Mouse (Mus musculus): ENCODE results near the gene Teddm1a. TPM values are rescaled to one million over a fixed set of nuclear protein-coding genes. Genes with fewer than 3 reads are reported as not detected.

Teddm1a gene
- polyA plus RNA-seq, 1 experiment from 2014 or later: not detected

GRCm38 (mm10) chr1:153930431-153930830, 38.9 kb downstream of the Teddm1a start:
- no peaks in the 10 kb centered on the region for H3K27me3 ChIP-seq (ENCODE audit: control insufficient read depth, insufficient read depth, low read length)
- DNase-seq: no peak
- no peaks in the 10 kb centered on the region for H3K36me3 ChIP-seq (ENCODE audit: control insufficient read depth, insufficient read depth, low read length)
- H3K27ac ChIP-seq (replicated peaks; ENCODE audit: low read depth, low read length): no peak overlapping the region
- H3K9ac ChIP-seq (replicated peaks; ENCODE audit: low read length): no peak overlapping the region
- 89% methylated on average over 2 of the region's 2 CpGs for WGBS
- H3K4me2 ChIP-seq (ENCODE audit: low read length): no peak overlapping the region
- ATAC-seq (ENCODE audit: low FRiP score, low TSS enrichment): no peak
- no peaks in the 10 kb centered on the region for H3K9me3 ChIP-seq (ENCODE audit: control insufficient read depth, low read length)
- H3K4me1 ChIP-seq (ENCODE audit: control insufficient read depth, insufficient read depth, low read length): no peaks in the 10 kb centered on the region
- no peak overlapping the region for H3K4me3 ChIP-seq (replicated peaks; ENCODE audit: low read depth, low read length)

GRCm38 (mm10) chr1:153933772-153934171, 42.2 kb downstream of the Teddm1a start:
- WGBS: 76% methylated on average over 1 of the region's 1 CpGs
- ATAC-seq (ENCODE audit: low FRiP score, low TSS enrichment): no peak
- Histone ChIP-seq H3K9ac (replicated peaks; ENCODE audit: low read length) (no peak overlapping the region), H3K27me3 (ENCODE audit: control insufficient read depth, insufficient read depth, low read length) (no peaks in the 10 kb centered on the region), H3K36me3 (ENCODE audit: control insufficient read depth, insufficient read depth, low read length) (no peaks in the 10 kb centered on the region), H3K9me3 (ENCODE audit: control insufficient read depth, low read length) (no peaks in the 10 kb centered on the region), H3K4me3 (replicated peaks; ENCODE audit: low read depth, low read length) (no peak overlapping the region), H3K4me1 (ENCODE audit: control insufficient read depth, insufficient read depth, low read length) (no peaks in the 10 kb centered on the region), H3K27ac (replicated peaks; ENCODE audit: low read depth, low read length) (no peak overlapping the region), H3K4me2 (ENCODE audit: low read length) (no peak overlapping the region)
- DNase-seq: no peak

- 79% methylated on average over 12 of the region's 12 CpGs for WGBS
- Histone ChIP-seq H3K4me3 (replicated peaks; ENCODE audit: low read depth, low read length) (no peak overlapping the region), H3K27ac (replicated peaks; ENCODE audit: low read depth, low read length) (no peak overlapping the region), H3K4me2 (ENCODE audit: low read length) (no peak overlapping the region), H3K9me3 (ENCODE audit: control insufficient read depth, low read length) (no peaks in the 10 kb centered on the region), H3K4me1 (ENCODE audit: control insufficient read depth, insufficient read depth, low read length) (no peaks in the 10 kb centered on the region), H3K9ac (replicated peaks; ENCODE audit: low read length) (no peak overlapping the region), H3K27me3 (ENCODE audit: control insufficient read depth, insufficient read depth, low read length) (no peaks in the 10 kb centered on the region), H3K36me3 (ENCODE audit: control insufficient read depth, insufficient read depth, low read length) (no peaks in the 10 kb centered on the region)
- ATAC-seq (ENCODE audit: low FRiP score, low TSS enrichment) (no peak), DNase-seq (no peak)
These were observed 44.4 kb downstream of the Teddm1a start for GRCm38 (mm10) chr1:153935844-153936380.

- 100% methylated on average over 2 of the region's 2 CpGs for WGBS
- H3K27me3 ChIP-seq (ENCODE audit: control insufficient read depth, insufficient read depth, low read length): no peaks in the 10 kb centered on the region
- DNase-seq (no peak), ATAC-seq (ENCODE audit: low FRiP score, low TSS enrichment) (no peak)
- H3K36me3 ChIP-seq (ENCODE audit: control insufficient read depth, insufficient read depth, low read length): no peaks in the 10 kb centered on the region
- no peaks in the 10 kb centered on the region for H3K9me3 ChIP-seq (ENCODE audit: control insufficient read depth, low read length)
- H3K4me2 ChIP-seq (ENCODE audit: low read length): no peak overlapping the region
- H3K27ac ChIP-seq (replicated peaks; ENCODE audit: low read depth, low read length): no peak overlapping the region
- no peak overlapping the region for H3K4me3 ChIP-seq (replicated peaks; ENCODE audit: low read depth, low read length)
- no peaks in the 10 kb centered on the region for H3K4me1 ChIP-seq (ENCODE audit: control insufficient read depth, insufficient read depth, low read length)
- no peak overlapping the region for H3K9ac ChIP-seq (replicated peaks; ENCODE audit: low read length)
These were observed 45.5 kb downstream of the Teddm1a start for GRCm38 (mm10) chr1:153937025-153937424.

GRCm38 (mm10) chr1:153940986-153941385, 49.4 kb downstream of the Teddm1a start:
- no peak for DNase-seq

More at GRCm38 (mm10) chr1:153940986-153941385, 49.4 kb downstream of the Teddm1a start:
- no peaks in the 10 kb centered on the region for H3K4me1 ChIP-seq (ENCODE audit: control insufficient read depth, insufficient read depth, low read length)
- H3K4me3 ChIP-seq (replicated peaks; ENCODE audit: low read depth, low read length): no peak overlapping the region
- H3K27ac ChIP-seq (replicated peaks; ENCODE audit: low read depth, low read length): no peak overlapping the region
- WGBS: 89% methylated on average over 2 of the region's 2 CpGs
- H3K9ac ChIP-seq (replicated peaks; ENCODE audit: low read length): no peak overlapping the region
- no peaks in the 10 kb centered on the region for H3K36me3 ChIP-seq (ENCODE audit: control insufficient read depth, insufficient read depth, low read length)
- no peaks in the 10 kb centered on the region for H3K9me3 ChIP-seq (ENCODE audit: control insufficient read depth, low read length)
- no peak overlapping the region for H3K4me2 ChIP-seq (ENCODE audit: low read length)
- no peaks in the 10 kb centered on the region for H3K27me3 ChIP-seq (ENCODE audit: control insufficient read depth, insufficient read depth, low read length)
- ATAC-seq (ENCODE audit: low FRiP score, low TSS enrichment): no peak

Small RNA genes within 50 kb of the gene (microRNA-seq; reads per million reads assigned to microRNA genes)
- gene Mir8114: 24.7 reads per million, percentile 43 among the genes with 10 or more reads in this experiment

Other genes with a start within 250 kb of the Teddm1a start
- gene Rgs8, start 238.7 kb upstream of the Teddm1a start, polyA plus RNA-seq (2014; fragmentation: Nextera tagmentation; extraction: Ambion mirVana): 30.4 and 31.6 TPM in 2 replicates
- gene Rgs16, start 151.4 kb upstream of the Teddm1a start, polyA plus RNA-seq (2014; fragmentation: Nextera tagmentation; extraction: Ambion mirVana): 8.1 and 12.0 TPM in 2 replicates
- 37.8 and 55.6 TPM in 2 replicates for gene Rnasel, start 142.3 kb upstream of the Teddm1a start, polyA plus RNA-seq (2014; fragmentation: Nextera tagmentation; extraction: Ambion mirVana)
- gene Rgsl1, start 47.6 kb upstream of the Teddm1a start, polyA plus RNA-seq (2014; fragmentation: Nextera tagmentation; extraction: Ambion mirVana): 0.15 and 0.20 TPM in 2 replicates
- gene Teddm1b, start 17.4 kb upstream of the Teddm1a start, polyA plus RNA-seq (2014; fragmentation: Nextera tagmentation; extraction: Ambion mirVana): 0.50 and 0.55 TPM in 2 replicates
- 130 and 155 TPM in 2 replicates for gene Glul, start 8.2 kb downstream of the Teddm1a start, polyA plus RNA-seq (2014; fragmentation: Nextera tagmentation; extraction: Ambion mirVana)
- gene Teddm2, start 8.5 kb downstream of the Teddm1a start, polyA plus RNA-seq (2014; fragmentation: Nextera tagmentation; extraction: Ambion mirVana): 0.80 and 0.94 TPM in 2 replicates

All from midbrain, embryonic 14.5 days (tissue).